Mouse (Mus musculus) neutrophil, adult 83 days (primary cell): ENCODE results near the gene Fbxl17. TPM values are rescaled to one million over a fixed set of nuclear protein-coding genes. Genes with fewer than 3 reads are reported as not detected.

Experiments
- total RNA-seq, 2 experiments: library from RNA; stranded (reverse); gene quantifications; one replicate each; pipeline ENCODE4 v1.2.4; 2023

Fbxl17 gene
- 10 to 100 TPM; 18.7 to 20.2 TPM for total RNA-seq

GRCm38 (mm10) chr17:63499636-63500155, at the start of gene Fbxl17:
Gene Fbxl17 (minus strand): TSS chr17:63500017.

